Mouse (Mus musculus): ENCODE results near the gene Kiss1. TPM values are rescaled to one million over a fixed set of nuclear protein-coding genes. Genes with fewer than 3 reads are reported as not detected.

Kiss1 gene
- total and polyA plus RNA-seq, 3 experiments: not detected

GRCm38 (mm10) chr1:133347226-133347625 lies 25.6 kb downstream of the Kiss1 start:
- Histone ChIP-seq H3K4me1 (ENCODE audit: control insufficient read depth in 1 of 2, insufficient read depth in 2 of 2, low read length in 2 of 2) (peaks cover 0 to 9% of the 10 kb centered on the region in 2 experiments; a peak in 2 of 4 replicates), H3K36me3 (ENCODE audit: control insufficient read depth in 1 of 2, insufficient read depth in 2 of 2, low read length in 2 of 2) (no peaks in the 10 kb centered on the region), H3K27me3 (ENCODE audit: control insufficient read depth in 1 of 2, insufficient read depth in 2 of 2, low read length in 2 of 2) (no peaks in the 10 kb centered on the region), H3K9ac (ENCODE audit: control insufficient read depth, low read depth, low read length, poor library complexity, severe bottlenecking) (no peak overlapping the region), H3K9me3 (replicated peaks; ENCODE audit: insufficient read depth, low read length) (no peaks in the 10 kb centered on the region), H3K4me3 (ENCODE audit: control insufficient read depth in 1 of 2, insufficient read depth in 1 of 2, low read depth in 2 of 2, low read length in 2 of 2) (no peak overlapping the region), H3K79me2 (ENCODE audit: control insufficient read depth, insufficient read depth, low read length, poor library complexity) (no peaks in the 10 kb centered on the region), H3K27ac (ENCODE audit: control insufficient read depth, low read depth, low read length) (no peak overlapping the region)
- no peak for DNase-seq (ENCODE audit: low read depth, low spot score)
- TF ChIP-seq MEF2A (IDR thresholded peaks at IDR 0.05; ENCODE audit: extremely low read depth, insufficient replicate concordance, low read depth, low read length, poor library complexity, severe bottlenecking): no peak

- Histone ChIP-seq H3K27me3 (ENCODE audit: control insufficient read depth in 1 of 2, insufficient read depth in 2 of 2, low read length in 2 of 2) (no peaks in the 10 kb centered on the region), H3K27ac (ENCODE audit: control insufficient read depth, low read depth, low read length) (no peak overlapping the region), H3K9ac (ENCODE audit: control insufficient read depth, low read depth, low read length, poor library complexity, severe bottlenecking) (no peak overlapping the region), H3K4me1 (ENCODE audit: control insufficient read depth in 1 of 2, insufficient read depth in 2 of 2, low read length in 2 of 2) (peaks cover 0 to 9% of the 10 kb centered on the region in 2 experiments; a peak in 2 of 4 replicates), H3K4me3 (ENCODE audit: control insufficient read depth in 1 of 2, insufficient read depth in 1 of 2, low read depth in 2 of 2, low read length in 2 of 2) (no peak overlapping the region), H3K79me2 (ENCODE audit: control insufficient read depth, insufficient read depth, low read length, poor library complexity) (no peaks in the 10 kb centered on the region), H3K36me3 (ENCODE audit: control insufficient read depth in 1 of 2, insufficient read depth in 2 of 2, low read length in 2 of 2) (no peaks in the 10 kb centered on the region), H3K9me3 (replicated peaks; ENCODE audit: insufficient read depth, low read length) (no peaks in the 10 kb centered on the region)
- peak; percentile 53 for DNase-seq (ENCODE audit: low read depth, low spot score)
- no peak for TF ChIP-seq HCFC1 (IDR thresholded peaks at IDR 0.05; ENCODE audit: low read depth, low read length)
- peak in 1 of 3 experiments; percentile 25; a peak in 1 of 6 replicates for TF ChIP-seq CTCF (IDR thresholded peaks at IDR 0.05 in 2 of 3, conservative IDR thresholded peaks at IDR 0.05 in 1 of 3; ENCODE audit: control insufficient read depth in 1 of 3, insufficient read depth in 1 of 3, low read depth in 2 of 3, low read length in 3 of 3, poor library complexity in 1 of 3, severe bottlenecking in 1 of 3)
- TF ChIP-seq CHD2 (IDR thresholded peaks at IDR 0.05; ENCODE audit: low read length): no peak
- TF ChIP-seq ZKSCAN1 (IDR thresholded peaks at IDR 0.05; ENCODE audit: low read depth, low read length): no peak
These were observed 26.2 kb downstream of the Kiss1 start for GRCm38 (mm10) chr1:133347693-133348520.

GRCm38 (mm10) chr1:133350210-133350609 lies 28.5 kb downstream of the Kiss1 start, which contains the start of gene Ren1:
TSS of gene Ren1 (plus strand) at chr1:133350510.
- no peak for DNase-seq (ENCODE audit: low read depth, low spot score)
- Histone ChIP-seq H3K27ac (ENCODE audit: control insufficient read depth, low read depth, low read length) (no peak within 1 kb of the TSS), H3K27me3 (ENCODE audit: control insufficient read depth in 1 of 2, insufficient read depth in 2 of 2, low read length in 2 of 2) (no peaks in the 10 kb centered on the region)

More at GRCm38 (mm10) chr1:133350210-133350609, 28.5 kb downstream of the Kiss1 start, which contains the start of gene Ren1:
- no peaks in the 10 kb centered on the region for H3K9me3 ChIP-seq (replicated peaks; ENCODE audit: insufficient read depth, low read length)
- H3K9ac ChIP-seq (ENCODE audit: control insufficient read depth, low read depth, low read length, poor library complexity, severe bottlenecking): no peak within 1 kb of the TSS
- TF ChIP-seq ZKSCAN1 (IDR thresholded peaks at IDR 0.05; ENCODE audit: low read depth, low read length) (no peak), CHD2 (IDR thresholded peaks at IDR 0.05; ENCODE audit: low read length) (no peak), POLR2AphosphoS5 (IDR thresholded peaks at IDR 0.05; ENCODE audit: borderline replicate concordance, low read depth, low read length) (no peak), SIN3A (IDR thresholded peaks at IDR 0.05; ENCODE audit: low read length) (no peak), TAL1 (IDR thresholded peaks at IDR 0.05; ENCODE audit: low read length) (no peak), POLR2A (IDR thresholded peaks at IDR 0.05; ENCODE audit: control insufficient read depth in 1 of 2, insufficient read depth in 1 of 2, low read depth in 1 of 2, low read length in 2 of 2, poor library complexity in 1 of 2) (no peak), POLR2AphosphoS2 (IDR thresholded peaks at IDR 0.05; ENCODE audit: low read length) (no peak), CHD1 (IDR thresholded peaks at IDR 0.05; ENCODE audit: low read depth, low read length) (no peak), ETS1 (IDR thresholded peaks at IDR 0.05; ENCODE audit: low read depth, low read length) (no peak), NELFE (IDR thresholded peaks at IDR 0.05; ENCODE audit: low read depth, low read length) (no peak), MYB (IDR thresholded peaks at IDR 0.05; ENCODE audit: low read depth, low read length) (no peak), BHLHE40 (IDR thresholded peaks at IDR 0.05; ENCODE audit: borderline replicate concordance, low read depth, low read length) (no peak), KAT2A (conservative IDR thresholded peaks at IDR 0.05; ENCODE audit: low read depth, low read length) (no peak), GABPA (IDR thresholded peaks at IDR 0.05; ENCODE audit: low read depth, low read length) (no peak)
- no peak within 1 kb of the TSS for H3K4me3 ChIP-seq (ENCODE audit: control insufficient read depth in 1 of 2, insufficient read depth in 1 of 2, low read depth in 2 of 2, low read length in 2 of 2)
- H3K79me2 ChIP-seq (ENCODE audit: control insufficient read depth, insufficient read depth, low read length, poor library complexity): no peaks in the 10 kb centered on the region
- peaks cover 0 to 9% of the 10 kb centered on the region in 2 experiments; a peak in 2 of 4 replicates for H3K4me1 ChIP-seq (ENCODE audit: control insufficient read depth in 1 of 2, insufficient read depth in 2 of 2, low read length in 2 of 2)
- H3K36me3 ChIP-seq (ENCODE audit: control insufficient read depth in 1 of 2, insufficient read depth in 2 of 2, low read length in 2 of 2): no peaks in the 10 kb centered on the region
